In genomic region chr12:32919527-32919926, GRCm38 (mm10) we compare ENCODE assay signal across 17 mouse cellular contexts. TPM values are rescaled to one million over a fixed set of nuclear protein-coding genes. Genes with fewer than 3 reads are reported as not detected.
DNase-seq lines count a peak whose midpoint lies in the region; ATAC-seq and TF ChIP-seq lines count a peak whose summit lies in the region.
"Had no signal": no experiment of that assay in that cellular context is flagged by ENCODE, and none has a peak within 500 bp of the region (broad histone marks: within the 10 kb centered on the region; RNA-seq: fewer than 3 reads in every experiment).

No protein-coding gene starts in this region.

- no peaks in the 10 kb centered on the region for H3K9me3 ChIP-seq in kidney, embryonic 16.5 days (ENCODE audit: low read length)
- H3K9me3 ChIP-seq: embryonic facial prominence, embryonic 10.5 days; embryonic facial prominence, embryonic 12.5 days; forebrain, embryonic 13.5 days; forebrain, embryonic 15.5 days; G1E had no signal

- H3K4me2 ChIP-seq in kidney, embryonic 16.5 days (replicated peaks; ENCODE audit: low read depth, low read length): no peak overlapping the region
- H3K4me2 ChIP-seq: embryonic facial prominence, embryonic 12.5 days; forebrain, embryonic 13.5 days; forebrain, embryonic 15.5 days had no signal

- no peaks in the 10 kb centered on the region for H3K36me3 ChIP-seq in kidney, adult 2 months (ENCODE audit: control insufficient read depth, insufficient read depth, low read length)
- no peaks in the 10 kb centered on the region for H3K36me3 ChIP-seq in kidney, embryonic 16.5 days (ENCODE audit: insufficient read depth, low read length)
- H3K36me3 ChIP-seq: embryonic facial prominence, embryonic 10.5 days; embryonic facial prominence, embryonic 12.5 days; forebrain, embryonic 15.5 days; G1E had no signal

- intact Hi-C loops in gastrocnemius, adult 2 months (cut with DNase I): loop anchor here (10.0 kb wide), 2 partner anchors 335 to 415 kb away; no protein-coding TSS in a partner anchor
- intact Hi-C loops in gastrocnemius, postnatal 14 days (cut with DNase I; ENCODE audit: low total_unique reads): no loop called here

- no peak for TF ChIP-seq POLR2A in kidney, adult 2 months (IDR thresholded peaks at IDR 0.05; ENCODE audit: low read depth, low read length)

- no peaks in the 10 kb centered on the region for H3K27me3 ChIP-seq in kidney, adult 2 months (replicated peaks; ENCODE audit: control insufficient read depth, insufficient read depth, low read length)
- H3K27me3 ChIP-seq in kidney, embryonic 16.5 days (ENCODE audit: insufficient read depth, low read length): no peaks in the 10 kb centered on the region
- H3K27me3 ChIP-seq: CH12.LX; embryonic facial prominence, embryonic 12.5 days; forebrain, embryonic 13.5 days; forebrain, embryonic 15.5 days; Patski had no signal

- no peak for TF ChIP-seq CTCF in gastrocnemius, adult 2 months (IDR thresholded peaks at IDR 0.05)
- no peak for TF ChIP-seq CTCF in kidney, adult 2 months (conservative IDR thresholded peaks at IDR 0.05; ENCODE audit: insufficient read depth, insufficient read length, low read depth, low read length)

- peak overlapping the region; percentile 78 for H3K27ac ChIP-seq in gastrocnemius, adult 2 months
- peak overlapping the region; percentile 39 for H3K27ac ChIP-seq in kidney, adult 2 months (ENCODE audit: insufficient read depth, low read depth, low read length)
- H3K27ac ChIP-seq in kidney, embryonic 16.5 days (ENCODE audit: low read length): no peak overlapping the region
- H3K27ac ChIP-seq: embryonic facial prominence, embryonic 10.5 days; embryonic facial prominence, embryonic 12.5 days; forebrain, embryonic 13.5 days; forebrain, embryonic 15.5 days had no signal

- ATAC-seq in frontal cortex, adult (ENCODE audit: low TSS enrichment): peak; percentile 78
- ATAC-seq in kidney, embryonic 16.5 days (ENCODE audit: low FRiP score, low TSS enrichment): no peak
- ATAC-seq: forebrain, embryonic 13.5 days; forebrain, embryonic 15.5 days; Patski had no signal

- WGBS in kidney, adult 2 months: 73% methylated on average over 5 of the region's 5 CpGs
- WGBS in kidney, embryonic 16.5 days: 73% methylated on average over 5 of the region's 5 CpGs

- no peak for DNase-seq in frontal cortex, postnatal 14 days (ENCODE audit: low spot score in 2 of 2)
- DNase-seq in gastrocnemius, adult 2 months: no peak
- DNase-seq in gastrocnemius, postnatal 14 days: no peak
- DNase-seq in kidney, adult 2 months: no peak
- DNase-seq in brain, adult 2 months (ENCODE audit: low read depth, low spot score): peak; percentile 51
- DNase-seq in left cerebral cortex, adult 11 months (ENCODE audit: low spot score): no peak
- DNase-seq: cerebellum, adult 11-12 months; cerebellum, adult 9-10 months had no signal

- no peak overlapping the region; the same call in 1 of the 2 replicates for H3K4me3 ChIP-seq in gastrocnemius, adult 2 months
- no peak overlapping the region for H3K4me3 ChIP-seq in kidney, adult 2 months (ENCODE audit: insufficient read depth, low read depth, low read length)
- no peak overlapping the region for H3K4me3 ChIP-seq in kidney, embryonic 16.5 days (ENCODE audit: low read length)
- H3K4me3 ChIP-seq: embryonic facial prominence, embryonic 10.5 days; embryonic facial prominence, embryonic 12.5 days; forebrain, embryonic 13.5 days; forebrain, embryonic 15.5 days had no signal

- H3K9ac ChIP-seq in kidney, embryonic 16.5 days (replicated peaks; ENCODE audit: low read length): no peak overlapping the region
- H3K9ac ChIP-seq: embryonic facial prominence, embryonic 12.5 days; forebrain, embryonic 13.5 days; forebrain, embryonic 15.5 days had no signal

- peaks cover 23% of the 10 kb centered on the region for H3K4me1 ChIP-seq in kidney, adult 2 months (ENCODE audit: control insufficient read depth, insufficient read depth, low read length)
- H3K4me1 ChIP-seq in kidney, embryonic 16.5 days (ENCODE audit: insufficient read depth, low read length): no peaks in the 10 kb centered on the region
- H3K4me1 ChIP-seq: embryonic facial prominence, embryonic 12.5 days; forebrain, embryonic 13.5 days; forebrain, embryonic 15.5 days had no signal

RNA-seq across cellular contexts. Expression of gene Sypl, which starts 34.2 kb away (rescaled TPM):
- total RNA-seq in gastrocnemius, adult 2 months (2021): 100 to 1,000 TPM; 174 to 187 TPM
- total RNA-seq in gastrocnemius, postnatal 14 days (2021): 100 to 1,000 TPM; 124 TPM
- 136 and 148 TPM in 2 replicates for polyA plus RNA-seq in kidney, adult 2 months (2012; rRNA removed)
- polyA plus RNA-seq in kidney, embryonic 16.5 days (2015; fragmentation: Nextera tagmentation; extraction: Ambion mirVana): 142 and 145 TPM in 2 replicates
